In the genomic region with DNA sequence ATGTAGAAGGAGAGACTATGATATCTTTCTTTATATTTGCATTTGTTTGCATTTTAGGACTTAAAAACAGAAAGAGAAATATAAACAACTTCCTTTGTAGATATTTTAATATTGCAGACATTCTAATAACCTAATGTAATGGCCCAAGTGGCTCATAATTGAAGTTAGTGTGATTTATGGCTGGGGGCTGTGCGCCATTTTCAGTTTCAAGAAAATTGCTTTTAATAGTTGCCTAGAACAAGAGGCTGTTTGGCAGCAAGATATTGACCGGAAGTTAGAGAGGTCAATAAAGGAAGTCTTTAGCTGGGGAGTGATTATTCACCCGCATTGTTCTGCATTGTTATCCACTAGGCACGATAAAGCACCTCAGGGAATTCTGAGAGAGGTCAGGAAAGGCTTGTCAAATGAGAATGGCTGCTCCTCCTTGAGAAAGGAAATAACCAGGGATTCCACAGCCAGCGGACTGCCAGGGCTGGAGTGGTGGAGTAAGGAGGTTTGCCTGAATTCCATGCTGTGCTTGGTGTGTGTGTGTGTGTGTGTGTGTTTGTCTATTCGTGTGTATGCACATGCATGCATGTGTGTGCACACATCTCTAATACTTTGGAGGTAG, we compare ENCODE assay signal across 15 mouse cellular contexts.
DNase-seq lines count a peak whose midpoint lies in the region; ATAC-seq lines count a peak whose summit lies in the region.
"Had no signal": no experiment of that assay in that cellular context is flagged by ENCODE, and none has a peak within 500 bp of the region (broad histone marks: within the 10 kb centered on the region; RNA-seq: fewer than 3 reads in every experiment).

No protein-coding gene starts in this region.

- no peak overlapping the region for H3K9ac ChIP-seq in lung, embryonic 16.5 days (ENCODE audit: low read length)
- no peak overlapping the region for H3K9ac ChIP-seq in hindbrain, embryonic 15.5 days
- H3K9ac ChIP-seq in neural tube, embryonic 14.5 days (replicated peaks; ENCODE audit: low read depth, low read length): no peak overlapping the region
- H3K9ac ChIP-seq: liver, postnatal 0 days; midbrain, embryonic 12.5 days had no signal

- H3K27me3 ChIP-seq in heart, embryonic 10.5 days (ENCODE audit: insufficient read depth, poor library complexity, severe bottlenecking): no peaks in the 10 kb centered on the region
- H3K27me3 ChIP-seq in lung, embryonic 16.5 days (ENCODE audit: control insufficient read depth, insufficient read depth, low read depth, low read length): no peaks in the 10 kb centered on the region
- H3K27me3 ChIP-seq in hindbrain, embryonic 15.5 days: no peaks in the 10 kb centered on the region
- H3K27me3 ChIP-seq in neural tube, embryonic 14.5 days (ENCODE audit: control insufficient read depth, insufficient read depth, low read length): no peaks in the 10 kb centered on the region
- H3K27me3 ChIP-seq: midbrain, embryonic 12.5 days had no signal

- WGBS in heart, embryonic 10.5 days: 62% methylated on average over 6 of the region's 6 CpGs
- WGBS in lung, embryonic 16.5 days: 61% methylated on average over 6 of the region's 6 CpGs
- WGBS in hindbrain, embryonic 15.5 days: 43% methylated on average over 6 of the region's 6 CpGs
- 30% methylated on average over 6 of the region's 6 CpGs for WGBS in neural tube, embryonic 14.5 days

- no peaks in the 10 kb centered on the region for H3K9me3 ChIP-seq in heart, embryonic 10.5 days
- no peaks in the 10 kb centered on the region for H3K9me3 ChIP-seq in lung, embryonic 16.5 days (ENCODE audit: control insufficient read depth, low read length)
- no peaks in the 10 kb centered on the region for H3K9me3 ChIP-seq in hindbrain, embryonic 15.5 days
- H3K9me3 ChIP-seq in neural tube, embryonic 14.5 days (ENCODE audit: control insufficient read depth, low read length): no peaks in the 10 kb centered on the region
- H3K9me3 ChIP-seq: midbrain, embryonic 12.5 days had no signal

- H3K36me3 ChIP-seq in heart, embryonic 10.5 days: peaks cover 45% of the 10 kb centered on the region
- peaks cover 30% of the 10 kb centered on the region for H3K36me3 ChIP-seq in lung, embryonic 16.5 days (ENCODE audit: control insufficient read depth, insufficient read depth, low read length)
- no peaks in the 10 kb centered on the region for H3K36me3 ChIP-seq in hindbrain, embryonic 15.5 days
- H3K36me3 ChIP-seq in neural tube, embryonic 14.5 days (ENCODE audit: control insufficient read depth, insufficient read depth, low read length): no peaks in the 10 kb centered on the region; the same call in 1 of the 2 replicates
- H3K36me3 ChIP-seq: G1E had no signal

- H3K4me2 ChIP-seq in lung, embryonic 16.5 days (ENCODE audit: low read depth, low read length): no peak overlapping the region
- no peak overlapping the region for H3K4me2 ChIP-seq in hindbrain, embryonic 15.5 days
- H3K4me2 ChIP-seq in neural tube, embryonic 14.5 days (ENCODE audit: low read depth, low read length): no peak overlapping the region
- H3K4me2 ChIP-seq: midbrain, embryonic 12.5 days had no signal

- peaks cover 7% of the 10 kb centered on the region; the same call in 1 of the 2 replicates for H3K4me1 ChIP-seq in heart, embryonic 10.5 days
- no peaks in the 10 kb centered on the region; the same call in 1 of the 2 replicates for H3K4me1 ChIP-seq in lung, embryonic 16.5 days (replicated peaks; ENCODE audit: control insufficient read depth, insufficient read depth, low read length)
- H3K4me1 ChIP-seq in hindbrain, embryonic 15.5 days (replicated peaks): peaks cover 10% of the 10 kb centered on the region
- H3K4me1 ChIP-seq in neural tube, embryonic 14.5 days (ENCODE audit: control insufficient read depth, insufficient read depth, low read length): peaks cover 9% of the 10 kb centered on the region; the same call in 1 of the 2 replicates
- H3K4me1 ChIP-seq: midbrain, embryonic 12.5 days had no signal

- ATAC-seq in lung, embryonic 16.5 days (ENCODE audit: low read depth): 0 out of 2 replicates have a peak, but pooled peaks have one; percentile 15
- ATAC-seq in hindbrain, embryonic 15.5 days (ENCODE audit: low FRiP score, low read depth): 0 out of 2 replicates have a peak, but pooled peaks have one; percentile 32
- ATAC-seq in neural tube, embryonic 14.5 days (ENCODE audit: low read depth): peak; percentile 38; the same call in 1 of the 2 replicates
- ATAC-seq: liver, postnatal 0 days had no signal

- no peak overlapping the region for H3K27ac ChIP-seq in heart, embryonic 10.5 days
- H3K27ac ChIP-seq in lung, embryonic 16.5 days (ENCODE audit: low read length): no peak overlapping the region
- no peak overlapping the region for H3K27ac ChIP-seq in hindbrain, embryonic 15.5 days (replicated peaks)
- H3K27ac ChIP-seq in neural tube, embryonic 14.5 days (ENCODE audit: low read depth, low read length): peak overlapping the region; percentile 52; the same call in 1 of the 2 replicates
- H3K27ac ChIP-seq: midbrain, embryonic 12.5 days had no signal

- H3K4me3 ChIP-seq in heart, embryonic 10.5 days: no peak overlapping the region
- no peak overlapping the region for H3K4me3 ChIP-seq in lung, embryonic 16.5 days (ENCODE audit: low read length)
- no peak overlapping the region for H3K4me3 ChIP-seq in hindbrain, embryonic 15.5 days
- no peak overlapping the region for H3K4me3 ChIP-seq in neural tube, embryonic 14.5 days (ENCODE audit: low read depth, low read length)
- H3K4me3 ChIP-seq: layer of hippocampus, adult 2 months; midbrain, embryonic 12.5 days had no signal

- peak; percentile 63 for DNase-seq in heart, adult 8-10 months (ENCODE audit: low spot score)
- DNase-seq in heart, embryonic 10.5 days (ENCODE audit: low spot score): no peak
- DNase-seq in lung, postnatal 36 days: no peak
- DNase-seq in right cerebral cortex, postnatal 4 days: no peak
- DNase-seq in adrenal gland, adult 2 months: no peak
- DNase-seq: B cell, adult 2 months; cerebellum, postnatal 25 days; liver, postnatal 0 days; thymus, adult 2 months had no signal
